Mouse (Mus musculus): ENCODE data around the gene Cphx3.
"Not testable (repeated sequence)": the region's sequence is repeated elsewhere in the genome, so short reads cannot be mapped to it uniquely, and the experiment has no call there.

Cphx3 gene

GRCm38 (mm10) chr14:26175028-26175427 lies 92.9 kb downstream of the Cphx3 start:
- DNase-seq (ENCODE audit: low read depth), result not testable (repeated sequence)

DNA sequence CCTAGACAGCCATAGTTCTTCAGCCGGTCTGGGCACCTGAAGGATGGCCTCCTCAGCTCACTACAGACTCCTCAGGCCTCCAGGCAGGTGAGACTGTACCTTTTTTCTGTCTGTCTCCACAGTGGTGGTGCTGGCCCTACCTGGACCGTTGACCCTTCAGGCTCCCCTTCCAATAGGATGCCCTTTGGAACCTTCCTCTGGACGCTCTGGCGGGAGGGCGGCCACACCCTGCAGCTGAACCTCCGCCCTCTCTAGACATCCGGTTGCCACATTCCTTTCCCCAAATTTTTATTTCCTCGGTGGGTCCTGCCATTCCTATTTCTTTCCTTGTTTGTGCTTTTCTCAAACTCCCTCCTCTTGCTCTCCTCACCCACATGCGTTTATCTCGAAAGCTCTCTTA lies 99.6 kb downstream of the Cphx3 start:
- not testable (repeated sequence) for DNase-seq (ENCODE audit: low read depth)

DNA sequence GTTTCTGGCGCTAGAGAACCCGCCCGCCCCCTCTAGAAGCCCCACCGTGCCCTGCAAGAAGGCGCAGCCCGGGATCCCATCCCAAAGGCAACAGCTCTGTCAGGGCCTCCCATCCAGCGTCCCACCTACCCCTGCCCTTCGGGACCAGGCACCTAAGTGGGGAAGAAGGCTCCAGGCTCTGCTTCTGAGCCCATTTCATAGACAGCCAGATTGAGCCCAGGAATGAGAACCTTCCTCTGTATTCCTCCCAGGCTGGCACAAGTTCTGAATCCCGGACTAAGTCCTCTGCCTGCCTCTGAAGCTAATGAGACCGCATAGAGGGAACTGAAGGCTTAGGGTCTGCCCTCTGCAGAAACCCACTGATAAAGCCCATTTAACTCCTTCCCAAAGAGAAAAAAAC lies 100.3 kb downstream of the Cphx3 start, which contains the start of gene Plac9b:
Plac9b (minus strand) TSS at position 101 of the 400 bp plus-strand sequence.
- DNase-seq (ENCODE audit: low read depth), result not testable (repeated sequence)

DNA sequence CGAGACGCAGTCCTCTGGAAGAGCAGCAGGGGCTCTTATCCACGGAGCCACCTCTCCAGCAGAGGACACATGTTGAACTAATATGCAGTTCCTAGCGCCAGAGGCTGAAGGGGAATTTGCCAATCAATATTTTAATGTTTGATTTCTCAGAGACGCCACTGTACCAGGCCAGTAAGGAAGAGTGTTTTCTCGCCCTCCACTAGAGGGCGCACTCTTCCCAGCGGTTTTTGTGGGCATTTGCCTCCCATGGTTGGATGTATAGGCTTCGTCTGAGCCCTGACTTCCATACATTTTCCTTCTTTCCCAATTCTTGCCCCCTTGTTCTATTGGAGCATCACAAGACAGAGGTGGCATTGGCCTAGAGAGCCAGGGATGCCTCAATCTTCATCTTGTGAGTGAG lies 104.5 kb downstream of the Cphx3 start:
- not testable (repeated sequence) for DNase-seq (ENCODE audit: low read depth)

- not testable (repeated sequence) for DNase-seq (ENCODE audit: low read depth)
Measured at GRCm38 (mm10) chr14:26188361-26188760, 106.3 kb downstream of the Cphx3 start.

DNA sequence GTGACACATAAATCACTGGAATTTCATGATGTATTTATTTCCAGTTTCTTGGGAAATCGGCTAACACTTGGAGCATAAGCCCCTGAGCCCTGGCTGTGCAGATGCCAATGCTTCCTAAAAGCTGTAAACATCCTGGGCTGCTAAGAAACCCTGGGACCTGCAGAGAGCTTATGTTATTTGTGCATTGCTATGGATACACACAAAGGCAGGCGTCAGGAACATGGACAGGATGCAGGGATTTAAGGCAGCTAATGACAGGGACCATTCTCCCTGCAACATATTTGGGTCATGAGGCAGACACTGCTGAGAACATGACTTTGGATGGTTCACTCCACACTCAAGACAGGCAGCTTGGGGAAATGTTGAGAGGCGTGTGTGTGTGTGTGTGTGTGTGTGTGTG lies 115.8 kb downstream of the Cphx3 start:
- DNase-seq (ENCODE audit: low read depth), result not testable (repeated sequence)

DNA sequence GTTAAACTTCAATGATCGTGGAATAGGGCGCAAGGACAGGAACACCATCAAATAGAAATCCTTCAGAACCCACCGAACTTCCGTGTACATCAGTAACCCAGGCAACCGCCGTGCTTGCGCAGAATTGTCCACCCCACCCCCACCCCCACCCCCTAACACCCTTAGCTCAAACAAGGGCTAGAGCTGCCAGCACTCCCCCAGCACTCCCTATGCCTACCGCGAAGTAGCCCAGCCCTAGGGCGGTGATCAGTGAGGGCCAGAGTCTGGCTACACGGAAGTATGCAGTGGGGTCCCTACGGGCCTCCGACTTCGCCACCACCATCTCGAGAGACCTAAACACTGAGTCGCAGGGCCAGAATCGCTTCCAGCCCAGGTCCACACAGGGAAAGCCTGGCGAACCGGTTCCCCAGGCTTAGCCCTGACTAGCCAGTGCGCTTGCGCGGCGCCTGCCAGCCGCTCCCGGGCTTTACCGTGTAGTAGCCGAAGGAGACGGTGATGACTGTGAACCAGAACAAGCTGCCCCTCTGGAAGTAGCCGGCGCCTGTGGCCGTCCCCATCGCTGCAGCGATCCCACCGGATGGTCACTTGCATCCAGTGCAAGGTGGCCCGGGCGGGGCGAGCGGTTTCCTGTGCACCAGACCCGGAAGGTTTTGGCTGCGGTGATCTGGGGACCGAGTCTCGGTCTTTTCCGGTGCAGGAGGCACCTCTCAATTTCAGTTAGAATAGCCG lies 124.3 kb downstream of the Cphx3 start:
- not testable (repeated sequence) for DNase-seq (ENCODE audit: low read depth)

- DNase-seq (ENCODE audit: low read depth), result not testable (repeated sequence)
Measured at GRCm38 (mm10) chr14:26206926-26207247, 124.8 kb downstream of the Cphx3 start, which contains the start of gene Tmem254b. Gene Tmem254b (minus strand): TSS chr14:26207041.

DNA sequence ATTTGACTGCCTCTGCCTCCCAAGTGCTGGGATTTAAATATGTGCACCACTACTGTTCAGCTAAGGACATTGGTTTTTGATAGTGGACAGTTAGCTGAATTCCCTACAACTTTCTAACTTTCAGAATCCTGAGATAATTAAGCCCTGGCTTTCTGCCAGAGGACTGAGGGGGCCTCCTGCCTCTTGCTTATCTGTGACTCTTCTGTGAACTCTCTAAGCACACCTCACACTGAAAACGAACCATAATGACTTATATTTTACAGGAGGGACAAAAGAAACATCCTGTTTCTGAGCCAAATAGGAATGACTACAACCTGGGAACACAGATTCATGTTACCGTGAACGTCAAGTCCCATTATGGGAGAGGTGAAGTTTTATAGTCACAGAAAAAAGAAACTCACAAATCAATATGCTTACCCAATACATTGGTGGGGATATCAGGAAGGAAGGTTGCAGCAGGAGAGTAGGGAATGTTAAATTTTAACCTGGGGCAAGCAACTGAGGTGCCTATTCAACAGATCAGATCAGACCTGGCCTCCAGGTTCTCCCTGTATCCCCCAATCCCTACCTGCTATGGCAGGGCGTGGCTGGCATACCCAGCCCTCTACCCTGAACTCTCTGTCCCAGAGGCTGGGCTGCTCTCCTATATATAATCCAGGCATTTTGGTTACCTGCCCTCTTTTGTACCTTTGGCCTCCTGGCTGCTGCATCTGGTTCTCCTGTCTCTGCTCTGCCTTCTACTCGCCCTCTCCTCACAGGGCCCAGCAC lies 134.3 kb downstream of the Cphx3 start:
- not testable (repeated sequence) for DNase-seq (ENCODE audit: low read depth)

- not testable (repeated sequence) for DNase-seq (ENCODE audit: low read depth)
Measured at GRCm38 (mm10) chr14:26237183-26237582, 155.1 kb downstream of the Cphx3 start.

DNA sequence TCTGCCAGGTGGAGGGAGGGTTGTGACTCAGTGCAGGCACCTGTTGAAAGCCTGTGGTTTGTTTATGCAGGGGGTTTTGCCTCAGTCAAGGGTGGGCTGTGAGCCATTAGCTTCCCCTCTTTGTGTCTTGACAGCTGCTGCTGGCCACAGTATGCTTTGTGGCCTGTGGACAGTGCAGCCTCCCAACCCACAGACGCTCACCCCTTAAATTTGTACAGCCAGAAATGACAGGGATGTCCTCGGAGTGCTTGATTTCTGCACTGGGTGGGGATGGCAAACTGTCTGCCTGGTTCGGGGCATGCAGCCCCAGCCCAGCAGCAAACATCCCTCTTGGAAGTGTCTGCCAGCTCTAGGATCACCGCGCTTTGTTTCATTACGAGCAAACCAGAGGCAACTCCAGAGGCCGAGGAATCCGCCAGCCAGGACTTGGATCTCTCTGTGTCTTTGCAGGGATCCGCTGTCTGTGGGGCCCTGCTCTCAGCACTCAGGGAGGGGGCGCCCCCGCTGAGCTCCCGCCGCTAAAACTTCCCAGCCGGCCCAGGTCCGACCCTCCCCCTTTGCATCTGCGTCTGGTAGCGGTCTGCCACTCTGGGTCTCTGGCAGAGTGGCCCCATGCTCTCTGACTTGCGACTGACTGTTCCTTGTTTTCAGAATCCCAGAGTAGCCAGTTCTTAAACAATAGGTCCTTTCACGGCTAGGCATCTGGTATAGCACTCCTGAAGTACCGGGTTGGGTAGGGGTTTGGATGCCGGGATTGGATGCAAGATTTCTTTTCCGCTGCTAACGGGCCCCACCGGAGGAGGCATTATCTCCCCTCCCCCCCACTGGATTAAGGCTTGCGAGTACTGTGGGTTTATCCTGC lies 175.9 kb downstream of the Cphx3 start, which contains the start of gene Duxbl3:
Duxbl3 (plus strand) TSS at position 207 of the 862 bp plus-strand sequence.
- DNase-seq (ENCODE audit: low read depth), result not testable (repeated sequence)

GRCm38 (mm10) chr14:26258729-26259128 lies 176.6 kb downstream of the Cphx3 start:
- DNase-seq (ENCODE audit: low read depth), result not testable (repeated sequence)
